Mouse (Mus musculus): Measurements from ENCODE around the gene Cftr.

GRCm38 (mm10) chr6:18362232-18362631, 191.7 kb downstream of the Cftr start:
- TF ChIP-seq POLR2A (IDR thresholded peaks at IDR 0.05; ENCODE audit: control insufficient read depth, low read depth, low read length) = no peak
- TF ChIP-seq CTCF (IDR thresholded peaks at IDR 0.05; ENCODE audit: control insufficient read depth, insufficient read depth, insufficient replicate concordance, low read depth, low read length) = no peak

Data from testis, adult 2 months (tissue).